In the genomic region with DNA sequence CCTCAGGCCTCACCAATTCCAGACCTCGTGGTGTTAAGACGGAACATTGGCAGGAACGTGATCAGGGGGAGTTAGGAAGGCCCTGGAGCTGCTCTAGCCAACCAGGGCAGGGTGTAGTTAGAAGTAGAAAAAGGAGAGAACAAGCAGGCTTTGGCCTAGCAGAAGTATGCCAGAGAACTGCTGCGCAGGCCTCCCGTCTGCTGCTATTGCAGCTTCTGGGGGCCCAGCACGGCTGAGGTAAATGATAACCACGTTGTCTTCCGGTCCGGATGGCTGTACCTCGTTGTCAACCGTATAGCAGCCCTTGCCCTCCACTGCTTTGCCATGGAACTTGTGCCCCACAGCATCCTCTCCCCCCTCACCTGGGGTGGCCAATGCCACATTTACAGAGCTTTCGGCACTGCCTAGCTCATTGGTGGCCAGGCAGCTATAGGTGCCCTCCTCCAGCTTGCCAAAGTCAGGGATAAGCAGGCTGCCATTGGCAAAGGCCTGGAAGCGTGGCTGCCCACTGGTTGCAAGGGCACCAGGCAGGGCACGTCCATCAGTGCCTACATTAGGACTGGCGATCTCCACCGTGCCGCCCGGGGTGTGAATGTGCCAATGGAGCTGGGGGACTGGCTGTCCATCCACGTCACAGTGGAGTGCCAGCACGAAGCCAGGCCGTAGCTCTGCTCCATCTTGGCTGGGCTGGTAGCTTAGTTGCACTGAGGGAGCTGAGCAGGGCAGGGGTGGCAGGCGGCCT, we compare ENCODE assay signal across 14 mouse cellular contexts. TPM values are rescaled to one million over a fixed set of nuclear protein-coding genes. Genes with fewer than 3 reads are reported as not detected.
A peak's percentile ranks its signal among the peaks of the same experiment; 100 is the strongest.
DNase-seq lines count a peak whose midpoint lies in the region; ATAC-seq and TF ChIP-seq lines count a peak whose summit lies in the region.
"Had no signal": no experiment of that assay in that cellular context is flagged by ENCODE, and none has a peak within 500 bp of the region (broad histone marks: within the 10 kb centered on the region; RNA-seq: fewer than 3 reads in every experiment).

No protein-coding gene starts in this region.

- H3K4me1 ChIP-seq in heart, adult 2 months (ENCODE audit: control insufficient read depth, insufficient read depth, low read length): no peaks in the 10 kb centered on the region; the same call in 1 of the 2 replicates
- peaks cover 58% of the 10 kb centered on the region for H3K4me1 ChIP-seq in lung, embryonic 14.5 days (ENCODE audit: insufficient read depth)
- H3K4me1 ChIP-seq in embryonic facial prominence, embryonic 15.5 days: peaks cover 83% of the 10 kb centered on the region
- peaks cover 57% of the 10 kb centered on the region for H3K4me1 ChIP-seq in neural tube, embryonic 13.5 days (replicated peaks)

- H3K4me3 ChIP-seq in heart, adult 2 months: peak overlapping the region; percentile 9; the same call in 1 of the 2 replicates
- H3K4me3 ChIP-seq in lung, embryonic 14.5 days (ENCODE audit: low read depth, low read length): peak overlapping the region; percentile 32
- H3K4me3 ChIP-seq in embryonic facial prominence, embryonic 15.5 days (replicated peaks): peak overlapping the region; percentile 36
- H3K4me3 ChIP-seq in neural tube, embryonic 13.5 days: peak overlapping the region; percentile 20; the same call in 1 of the 2 replicates
- H3K4me3 ChIP-seq: forebrain, embryonic 13.5 days had no signal

- TF ChIP-seq CTCF in heart, adult 2 months (IDR thresholded peaks at IDR 0.05): no peak
- peak; percentile 31 for TF ChIP-seq CTCF in lung, embryonic 14.5 days (IDR thresholded peaks at IDR 0.05; ENCODE audit: low read depth)

- no peak for ATAC-seq in lung, embryonic 14.5 days (ENCODE audit: insufficient read depth)
- ATAC-seq in embryonic facial prominence, embryonic 15.5 days (ENCODE audit: insufficient number of reproducible peaks, low FRiP score, low TSS enrichment, low read depth): no peak
- ATAC-seq in neural tube, embryonic 13.5 days (ENCODE audit: low read depth): no peak
- ATAC-seq: forebrain, embryonic 13.5 days had no signal

- H3K9me3 ChIP-seq in lung, embryonic 14.5 days (ENCODE audit: low read depth, low read length): no peaks in the 10 kb centered on the region
- H3K9me3 ChIP-seq in embryonic facial prominence, embryonic 15.5 days (replicated peaks): no peaks in the 10 kb centered on the region
- no peaks in the 10 kb centered on the region for H3K9me3 ChIP-seq in neural tube, embryonic 13.5 days
- H3K9me3 ChIP-seq: forebrain, embryonic 13.5 days had no signal

- no peak for DNase-seq in heart, adult 2 months
- DNase-seq in heart, postnatal 36 days: no peak
- DNase-seq in lung, embryonic 14.5 days: no peak
- DNase-seq in lung, postnatal 10 days: no peak
- no peak for DNase-seq in urinary bladder, postnatal 4 days (ENCODE audit: low spot score in 2 of 2)
- no peak for DNase-seq in cerebellum, adult 9-10 months
- DNase-seq: adrenal gland, postnatal 36 days; cerebellum, adult 8-10 months; midbrain, embryonic 14.5 days had no signal

- TF ChIP-seq POLR2A in heart, adult 2 months (IDR thresholded peaks at IDR 0.05; ENCODE audit: insufficient read depth, low read depth, low read length): no peak

- TF ChIP-seq EP300 in heart, adult 2 months (IDR thresholded peaks at IDR 0.05; ENCODE audit: insufficient read depth, low read depth, low read length): no peak

- no peaks in the 10 kb centered on the region for H3K79me2 ChIP-seq in heart, adult 2 months (replicated peaks; ENCODE audit: control insufficient read depth, insufficient read depth, low read length)

- WGBS in heart, adult 2 months: 86% methylated on average over 22 of the region's 22 CpGs
- WGBS in lung, embryonic 14.5 days: 81% methylated on average over 22 of the region's 22 CpGs
- 79% methylated on average over 22 of the region's 22 CpGs for WGBS in embryonic facial prominence, embryonic 15.5 days
- 87% methylated on average over 22 of the region's 22 CpGs for WGBS in neural tube, embryonic 13.5 days

- intact Hi-C loops in heart, adult 2 months (cut with DNase I): loop anchor here (5.0 kb wide), 1 partner anchor 65 kb away; no protein-coding TSS in a partner anchor
- intact Hi-C loops in heart, postnatal 36 days (cut with DNase I): loop anchor here (5.0 kb wide), 2 partner anchors 65 to 115 kb away; no protein-coding TSS in a partner anchor

- no peak overlapping the region; the same call in 1 of the 2 replicates for H3K27ac ChIP-seq in heart, adult 2 months
- H3K27ac ChIP-seq in lung, embryonic 14.5 days (ENCODE audit: low read depth): peak overlapping the region; percentile 99
- peak overlapping the region; percentile 98 for H3K27ac ChIP-seq in embryonic facial prominence, embryonic 15.5 days (replicated peaks)
- H3K27ac ChIP-seq in neural tube, embryonic 13.5 days (replicated peaks): no peak overlapping the region; the same call in 1 of the 2 replicates
- H3K27ac ChIP-seq: forebrain, embryonic 13.5 days; liver, embryonic 14.5 days had no signal

- H3K36me3 ChIP-seq in heart, adult 2 months (ENCODE audit: control insufficient read depth, insufficient read depth, low read length): no peaks in the 10 kb centered on the region
- peaks cover 12% of the 10 kb centered on the region; the same call in 1 of the 2 replicates for H3K36me3 ChIP-seq in lung, embryonic 14.5 days (ENCODE audit: insufficient read depth)
- no peaks in the 10 kb centered on the region for H3K36me3 ChIP-seq in embryonic facial prominence, embryonic 15.5 days
- H3K36me3 ChIP-seq in neural tube, embryonic 13.5 days: no peaks in the 10 kb centered on the region

- no peak overlapping the region; the same call in 1 of the 2 replicates for H3K9ac ChIP-seq in heart, adult 2 months (ENCODE audit: low read depth, low read length)
- H3K9ac ChIP-seq in lung, embryonic 14.5 days: peak overlapping the region; percentile 26; the same call in 1 of the 2 replicates
- H3K9ac ChIP-seq in embryonic facial prominence, embryonic 15.5 days: no peak overlapping the region
- H3K9ac ChIP-seq in neural tube, embryonic 13.5 days: 0 out of 2 replicates have a peak overlapping the region, but pooled peaks have one; percentile 8
- H3K9ac ChIP-seq: forebrain, embryonic 13.5 days; liver, embryonic 14.5 days had no signal

- no peaks in the 10 kb centered on the region for H3K27me3 ChIP-seq in heart, adult 2 months (ENCODE audit: control insufficient read depth, insufficient read depth, low read length)
- H3K27me3 ChIP-seq in lung, embryonic 14.5 days (ENCODE audit: insufficient read depth, low read length): no peaks in the 10 kb centered on the region
- H3K27me3 ChIP-seq in embryonic facial prominence, embryonic 15.5 days: no peaks in the 10 kb centered on the region
- peaks cover 3% of the 10 kb centered on the region; the same call in 1 of the 2 replicates for H3K27me3 ChIP-seq in neural tube, embryonic 13.5 days
- H3K27me3 ChIP-seq: forebrain, embryonic 13.5 days had no signal

- H3K4me2 ChIP-seq in lung, embryonic 14.5 days: peak overlapping the region; percentile 72
- H3K4me2 ChIP-seq in embryonic facial prominence, embryonic 15.5 days (replicated peaks): peak overlapping the region; percentile 56
- H3K4me2 ChIP-seq in neural tube, embryonic 13.5 days: peak overlapping the region; percentile 44
- H3K4me2 ChIP-seq: forebrain, embryonic 13.5 days had no signal

RNA-seq across cellular contexts. Expression of gene Ccdc33, which starts 38.4 kb away (rescaled TPM):
- total RNA-seq in heart, adult 2 months (2021): not detected
- 1.3 TPM in 1 of 2 replicates, not detected in the other for polyA plus RNA-seq in heart, adult 2 months (2012; rRNA removed)
- not detected for total RNA-seq in heart, postnatal 36 days (2021)
- polyA plus RNA-seq in lung, embryonic 14.5 days (2014; fragmentation: Nextera tagmentation; extraction: Ambion mirVana): not detected in 2 replicates
- 1.3 and 1.6 TPM in 2 replicates for polyA plus RNA-seq in embryonic facial prominence, embryonic 15.5 days (2015; fragmentation: Nextera tagmentation; extraction: Ambion mirVana)
- polyA plus RNA-seq in neural tube, embryonic 13.5 days (2015; fragmentation: Nextera tagmentation; extraction: Ambion mirVana): 0.33 and 0.58 TPM in 2 replicates
- total RNA-seq: granulocyte monocyte progenitor cell, adult 5-6 weeks had no signal
- polyA plus RNA-seq: liver, embryonic 14.5 days had no signal

RNA-seq across cellular contexts. Expression of gene Islr, which starts 47.1 kb away (rescaled TPM):
- 10 to 100 TPM; 19.1 to 29.8 TPM for total RNA-seq in heart, adult 2 months (2021)
- 100.0 and 139 TPM in 2 replicates for polyA plus RNA-seq in heart, adult 2 months (2012; rRNA removed)
- total RNA-seq in heart, postnatal 36 days (2021): 10 to 100 TPM; 28.5 to 30.4 TPM
- 56.9 and 60.2 TPM in 2 replicates for polyA plus RNA-seq in lung, embryonic 14.5 days (2014; fragmentation: Nextera tagmentation; extraction: Ambion mirVana)
- polyA plus RNA-seq in embryonic facial prominence, embryonic 15.5 days (2015; fragmentation: Nextera tagmentation; extraction: Ambion mirVana): 150 and 165 TPM in 2 replicates
- polyA plus RNA-seq in neural tube, embryonic 13.5 days (2015; fragmentation: Nextera tagmentation; extraction: Ambion mirVana): 53.6 and 58.2 TPM in 2 replicates

RNA-seq across cellular contexts. Expression of gene Islr2, which starts 47.1 kb away (rescaled TPM):
- under 1 TPM; 0.57 to 0.96 TPM for total RNA-seq in heart, adult 2 months (2021)
- 0.61 and 1.8 TPM in 2 replicates for polyA plus RNA-seq in heart, adult 2 months (2012; rRNA removed)
- 1 to 10 TPM; 1.4 to 2.3 TPM for total RNA-seq in heart, postnatal 36 days (2021)
- polyA plus RNA-seq in lung, embryonic 14.5 days (2014; fragmentation: Nextera tagmentation; extraction: Ambion mirVana): not detected in 2 replicates
- 0.80 and 0.81 TPM in 2 replicates for polyA plus RNA-seq in embryonic facial prominence, embryonic 15.5 days (2015; fragmentation: Nextera tagmentation; extraction: Ambion mirVana)
- polyA plus RNA-seq in neural tube, embryonic 13.5 days (2015; fragmentation: Nextera tagmentation; extraction: Ambion mirVana): 19.8 and 22.3 TPM in 2 replicates
- total RNA-seq: granulocyte monocyte progenitor cell, adult 5-6 weeks had no signal

Comparison
In these comparisons a context has a peak if more than half of its experiments do, and no peak if none do; other contexts are left out.
1. H3K27ac ChIP-seq: peak in lung, embryonic 14.5 days (single experiment) and embryonic facial prominence, embryonic 15.5 days (single experiment); none in heart, adult 2 months (single experiment) and neural tube, embryonic 13.5 days (single experiment).
2. H3K9ac ChIP-seq: peak in lung, embryonic 14.5 days (single experiment) and neural tube, embryonic 13.5 days (single experiment); none in heart, adult 2 months (single experiment) and embryonic facial prominence, embryonic 15.5 days (single experiment).
3. Peak in every context shown above with its lines, with median percentiles within 50 percentile points of each other: H3K4me3 ChIP-seq and H3K4me2 ChIP-seq.